Mouse (Mus musculus) B cell, adult 62 days (primary cell): ENCODE results near the gene Olfr168. TPM values are rescaled to one million over a fixed set of nuclear protein-coding genes. Genes with fewer than 3 reads are reported as not detected.

Experiments
- total RNA-seq: library from RNA; stranded (reverse); gene quantifications from 4 replicates; pipeline ENCODE4 v1.2.4, GENCODE M21; 2023

The Olfr168 gene
- total RNA-seq, result not detected in 4 replicates

GRCm38 (mm10) chr16:19535455-19535854, at the start of gene Olfr168:
TSS of gene Olfr168 (minus strand) at chr16:19535555.

DNA sequence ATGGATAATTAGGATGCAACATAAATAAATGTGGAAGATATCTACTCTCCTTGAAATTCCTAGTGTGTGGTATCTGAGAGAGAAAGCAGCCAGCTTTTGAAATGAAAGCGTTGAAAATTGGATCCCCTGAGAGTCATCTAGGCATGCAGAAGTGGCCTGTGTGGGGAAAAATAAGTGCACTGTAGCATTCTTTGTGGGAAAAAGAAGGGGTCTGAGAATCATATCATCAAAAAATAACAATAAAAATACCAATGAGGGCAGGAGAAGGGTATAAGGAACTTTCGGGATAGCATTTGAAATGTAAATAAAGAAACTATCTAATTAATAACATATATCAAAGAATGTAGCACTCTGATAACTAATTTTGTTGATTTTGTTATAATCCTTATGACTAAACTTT, 36.4 kb upstream of the Olfr168 start, which contains the start of gene Olfr169:
Olfr169 (minus strand) TSS at position 101 of the 400 bp plus-strand sequence.

DNA sequence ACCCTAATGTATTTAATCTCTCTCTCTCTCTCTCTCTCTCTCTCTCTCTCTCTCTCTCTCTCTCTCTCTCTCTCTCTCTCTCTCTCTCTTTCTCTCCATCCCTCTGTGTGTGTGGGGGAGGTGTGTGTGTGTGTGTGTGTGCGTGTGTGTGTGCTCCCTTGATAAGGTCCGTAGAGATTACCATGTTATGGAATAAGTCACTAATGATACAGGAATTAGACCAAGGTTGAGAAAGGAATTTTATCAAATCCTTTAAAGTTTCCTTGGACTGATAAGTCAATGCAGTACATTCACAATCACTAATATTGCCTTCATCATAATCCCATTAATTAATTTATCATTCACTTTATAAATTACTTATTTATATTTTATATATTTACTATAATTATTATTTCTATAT, 13.2 kb downstream of the Olfr168 start, which contains the start of gene Olfr167:
Olfr167 (minus strand) TSS at position 101 of the 400 bp plus-strand sequence.

GRCm38 (mm10) chr16:19483394-19483793, 52.0 kb downstream of the Olfr168 start, which contains the start of gene Olfr166:
TSS of gene Olfr166 (plus strand) at chr16:19483694.

Other genes starting within 250 kb of the Olfr168 start
- not detected in 4 replicates for gene Olfr164, start 221.5 kb downstream of the Olfr168 start, total RNA-seq
- gene Olfr165, start 112.4 kb downstream of the Olfr168 start, total RNA-seq, result not detected in 4 replicates
- gene Olfr166, start 51.9 kb downstream of the Olfr168 start, total RNA-seq, result 0.30 to 0.95 TPM (median 0.63 TPM) in 4 replicates
- gene Olfr167, start 13.3 kb downstream of the Olfr168 start, total RNA-seq, result not detected in 4 replicates
- gene Olfr169, start 36.3 kb upstream of the Olfr168 start, total RNA-seq, result not detected in 4 replicates
- gene Olfr170, start 76.3 kb upstream of the Olfr168 start, total RNA-seq, result not detected in 4 replicates
- gene Olfr171, start 94.4 kb upstream of the Olfr168 start, total RNA-seq, result not detected in 4 replicates
- gene Lamp3, start 170.8 kb upstream of the Olfr168 start, total RNA-seq, result 0.39 to 1.0 TPM (median 0.69 TPM) in 4 replicates
- gene B3gnt5, start 224.7 kb upstream of the Olfr168 start, total RNA-seq, result 196 to 217 TPM (median 208 TPM) in 4 replicates